Mouse (Mus musculus) G1E (cell line): ENCODE measurements at regions not wholly inside any gene's neighbourhood (a gene's known extent, or its start where the extent isn't known, plus 50 kb on each side); places are given as distances from the start of the nearest gene placed in this dataset.

ENCODE experiments used
- CTCF ChIP-seq: IDR thresholded peaks from 2 replicates; pipeline ENCODE4 v1.5.1; 2012; ENCODE audit warnings: low read depth, low read length, inconsistent platforms, mixed read lengths
- GATA1 ChIP-seq: IDR thresholded peaks from 2 replicates; pipeline ENCODE4 v1.6.1; 2012; ENCODE audit warnings: borderline replicate concordance, low read length, inconsistent platforms, mixed read lengths
- POLR2AphosphoS5 ChIP-seq: IDR thresholded peaks from 2 replicates; pipeline ENCODE4 v1.6.1; 2012; ENCODE audit warnings: low read depth, low read length, inconsistent platforms; ENCODE audit not compliant: insufficient replicate concordance

- TF ChIP-seq CTCF (no peak), GATA1 (no peak), POLR2AphosphoS5 (no peak)
These were observed 503.9 kb upstream of the Smim15 start for GRCm38 (mm10) chr13:107540305-107540704.
